Mouse (Mus musculus) liver, embryonic 14.5 days (tissue): Measurements from ENCODE around the gene Lrrc19. TPM values are rescaled to one million over a fixed set of nuclear protein-coding genes. Genes with fewer than 3 reads are reported as not detected.

Experiments used
- ATAC-seq: fragments of 200-750 bp; cut with Nextera tagmentation; 2 replicates; pipeline ENCODE4 v1.8.0; 2017; ENCODE audit warnings: moderate number of reproducible peaks, mild to moderate bottlenecking, moderate library complexity; ENCODE audit not compliant: insufficient read depth
- DNase-seq, 3 experiments: peaks; one replicate each; pipeline ENCODE4 v3.0.0-alpha.2; 2012 to 2013; ENCODE audit warnings: low read depth in 3 of 3, low spot score in 3 of 3
- H3K27ac ChIP-seq: fragments of 300-500 bp; sonication (generic); 2 replicates; pipeline ENCODE4 v1.5.1; 2014; ENCODE audit warnings: moderate library complexity, mild to moderate bottlenecking, control low read depth, inconsistent platforms
- H3K27me3 ChIP-seq: fragments of 300-500 bp; sonication (generic); 2 replicates; pipeline ENCODE4 v1.6.1; 2014; ENCODE audit warnings: mild to moderate bottlenecking, low read length, moderate library complexity; ENCODE audit not compliant: control insufficient read depth, insufficient read depth
- H3K36me3 ChIP-seq: fragments of 300-500 bp; sonication (generic); replicated peaks from 2 replicates; pipeline ENCODE4 v1.6.1; 2014; ENCODE audit warnings: low read depth; ENCODE audit not compliant: control insufficient read depth, insufficient read depth
- H3K4me1 ChIP-seq, 2 experiments: fragments of 200-500 bp in 1 of 2; fragments of 300-500 bp in 1 of 2; sonication (generic) in 1 of 2; replicated peaks; 2 replicates each; pipeline ENCODE4 v1.6.1; 2012 to 2014; ENCODE audit warnings: antibody characterized with exemption in 1 of 2, inconsistent platforms in 1 of 2, low read length in 1 of 2; ENCODE audit not compliant: control insufficient read depth in 2 of 2, insufficient read depth in 2 of 2
- H3K4me2 ChIP-seq: fragments of 300-500 bp; sonication (generic); 2 replicates; pipeline ENCODE4 v1.6.1; 2014; ENCODE audit warnings: low read depth, mild to moderate bottlenecking, control low read depth, moderate library complexity
- H3K4me3 ChIP-seq, 2 experiments: fragments of 200-500 bp in 1 of 2; fragments of 300-500 bp in 1 of 2; sonication (generic) in 1 of 2; 2 replicates each; pipeline ENCODE4 v1.5.1; 2012 to 2014; ENCODE audit warnings: low read depth in 2 of 2, low read length in 2 of 2, mild to moderate bottlenecking in 2 of 2, control low read depth in 1 of 2, inconsistent platforms in 1 of 2, moderate library complexity in 1 of 2; ENCODE audit not compliant: insufficient read depth in 1 of 2
- H3K9ac ChIP-seq: fragments of 300-500 bp; sonication (generic); replicated peaks from 2 replicates; pipeline ENCODE4 v1.6.1; 2014; ENCODE audit warnings: mild to moderate bottlenecking, control low read depth, moderate library complexity
- H3K9me3 ChIP-seq: fragments of 300-500 bp; sonication (generic); 2 replicates; pipeline ENCODE4 v1.6.1; 2016; ENCODE audit warnings: low read length, mixed read lengths; ENCODE audit not compliant: control insufficient read depth
- CTCF ChIP-seq: IDR thresholded peaks from 2 replicates; pipeline ENCODE4 v1.5.1; 2016; ENCODE audit warnings: antibody characterized with exemption, low read depth, control low read depth
- EP300 ChIP-seq: IDR thresholded peaks from 2 replicates; pipeline ENCODE4 v1.6.1; 2016; ENCODE audit warnings: antibody characterized with exemption, low read depth
- WGBS: fragments of 180-500 bp; shearing (Covaris S2); extraction: QIAGEN DNeasy Blood & Tissue Kit; methylation state at CpG from one replicate; pipeline ENCODE4 v1.1.7; 2014; ENCODE audit not compliant: insufficient replicate concordance; 5-methylcytosine and 5-hydroxymethylcytosine counted together
- microRNA counts: library from miRNA; unstranded; fragments of <30 nt; microRNA quantifications from one replicate; lab custom pipeline; 2016
- microRNA-seq: library from miRNA; unstranded; fragments of <30 nt; microRNA quantifications from one replicate; pipeline ENCODE4, GENCODE M21; 2016
- polyA plus RNA-seq, 2 experiments: library from polyadenylated mRNA; depleted of rRNA in 1 of 2; stranded (reverse) in 1 of 2; unstranded in 1 of 2; fragments of >200 nt; fragmentation: Nextera tagmentation in 1 of 2; extraction: Ambion mirVana in 1 of 2; gene quantifications; 2 replicates each; pipeline versions ENCODE4 v1.2.1 to v1.2.3; 2012 to 2014

Gene Lrrc19
- polyA plus RNA-seq, 2 experiments: 0.10 TPM; not detected in 1

DNA sequence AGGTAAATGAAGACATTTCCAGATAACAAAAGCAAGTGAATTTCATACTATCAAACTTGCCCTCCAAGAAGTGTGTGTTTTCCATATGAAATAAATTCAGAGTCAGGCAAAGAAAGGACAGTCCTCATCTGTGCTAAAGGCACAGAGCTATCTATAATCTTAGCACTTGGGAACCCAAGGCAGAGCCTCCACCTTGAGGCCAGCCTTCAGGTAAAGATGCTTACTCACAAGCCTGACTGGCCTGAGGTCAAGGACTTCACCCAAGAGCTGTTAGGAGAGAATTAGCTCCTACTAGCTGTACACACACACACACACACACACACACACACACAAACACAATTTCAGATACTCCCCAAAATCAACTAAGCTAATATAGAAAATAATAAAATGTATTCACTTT, 57.2 kb downstream of the Lrrc19 start:
- H3K4me3 ChIP-seq: no peak overlapping the region
- peaks cover 2 to 4% of the 10 kb centered on the region in 2 experiments; a peak in 2 of 4 replicates for H3K4me1 ChIP-seq
- H3K4me2 ChIP-seq: no peak overlapping the region
- DNase-seq (no peak), ATAC-seq (no peak)
- no peak overlapping the region for H3K9ac ChIP-seq
- no peaks in the 10 kb centered on the region for H3K27me3 ChIP-seq
- H3K9me3 ChIP-seq: no peaks in the 10 kb centered on the region
- H3K36me3 ChIP-seq: no peaks in the 10 kb centered on the region
- H3K27ac ChIP-seq: no peak overlapping the region
- no peak for TF ChIP-seq EP300
- TF ChIP-seq CTCF: no peak

DNA sequence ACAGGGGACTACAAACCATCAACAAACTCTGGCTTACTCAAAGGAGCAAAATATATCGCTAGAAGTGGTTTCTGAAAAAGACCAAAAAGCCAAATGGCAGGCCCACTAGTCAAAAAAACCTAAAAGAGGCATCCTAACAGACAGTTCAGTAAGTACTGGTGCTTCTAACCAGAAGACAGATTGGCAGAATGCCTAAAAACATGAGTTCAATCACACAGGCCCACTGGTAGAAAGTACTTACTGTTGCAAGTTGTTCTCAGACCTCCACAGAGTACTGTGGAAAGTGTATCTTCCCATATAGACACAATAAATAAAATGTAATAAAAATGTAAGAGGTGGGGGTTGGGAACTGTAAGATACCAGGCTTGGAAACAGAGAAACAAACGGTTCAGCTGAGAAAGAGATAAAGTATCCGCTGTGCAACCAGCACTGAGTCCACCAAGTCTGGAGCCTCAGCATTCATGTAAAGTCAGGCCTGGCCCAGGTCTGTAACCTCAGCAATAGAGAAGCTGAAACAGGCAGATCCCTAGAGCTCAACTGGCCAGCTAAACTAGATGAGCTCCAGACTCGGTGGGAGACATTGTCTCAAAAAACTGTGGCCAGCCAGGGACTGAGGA, 58.1 kb downstream of the Lrrc19 start:
- Histone ChIP-seq H3K4me1 (peaks cover 2 to 4% of the 10 kb centered on the region in 2 experiments; a peak in 2 of 4 replicates), H3K36me3 (no peaks in the 10 kb centered on the region), H3K9ac (no peak overlapping the region), H3K4me3 (no peak overlapping the region), H3K27me3 (no peaks in the 10 kb centered on the region), H3K4me2 (no peak overlapping the region), H3K27ac (no peak overlapping the region), H3K9me3 (no peaks in the 10 kb centered on the region)
- 29% methylated on average over 4 of the region's 4 CpGs for WGBS
- DNase-seq (no peak), ATAC-seq (0 out of 2 replicates have a peak, but pooled peaks have one; percentile 23)
- TF ChIP-seq CTCF (no peak), EP300 (no peak)

MicroRNA genes within 50 kb of the gene (microRNA counts, 519-probe panel; counts per million panel counts)
- 69.9 counts per million for microRNA mmu-miR-872 (lab: Ali Mortazavi, UCI)

Small RNA genes lying within 50 kb of the gene (microRNA-seq; reads per million reads assigned to microRNA genes)
- gene Mir872: 1,083 reads per million, percentile 73 among the genes with 10 or more reads in this experiment

Other genes starting within 250 kb of the Lrrc19 start
- gene Gm10306, start 93.6 kb downstream of the Lrrc19 start, polyA plus RNA-seq (2012; rRNA removed): not detected in 2 replicates
- gene Gm10306, start 93.6 kb downstream of the Lrrc19 start, polyA plus RNA-seq (2014; fragmentation: Nextera tagmentation; extraction: Ambion mirVana): 0.33 and 0.44 TPM in 2 replicates
- gene Caap1, start 93.3 kb downstream of the Lrrc19 start, polyA plus RNA-seq (2012; rRNA removed): 2.7 and 5.4 TPM in 2 replicates
- 9.7 and 10.3 TPM in 2 replicates for gene Caap1, start 93.3 kb downstream of the Lrrc19 start, polyA plus RNA-seq (2014; fragmentation: Nextera tagmentation; extraction: Ambion mirVana)
- gene Plaa, start 46.9 kb downstream of the Lrrc19 start, polyA plus RNA-seq (2012; rRNA removed): 12.0 and 17.0 TPM in 2 replicates
- gene Plaa, start 46.9 kb downstream of the Lrrc19 start, polyA plus RNA-seq (2014; fragmentation: Nextera tagmentation; extraction: Ambion mirVana): 26.3 and 30.8 TPM in 2 replicates
- gene Ift74, start 35.7 kb downstream of the Lrrc19 start, polyA plus RNA-seq (2012; rRNA removed): 1.0 and 2.0 TPM in 2 replicates
- 2.4 and 2.8 TPM in 2 replicates for gene Ift74, start 35.7 kb downstream of the Lrrc19 start, polyA plus RNA-seq (2014; fragmentation: Nextera tagmentation; extraction: Ambion mirVana)
- 1.4 and 2.2 TPM in 2 replicates for gene Tek, start 89.1 kb upstream of the Lrrc19 start, polyA plus RNA-seq (2012; rRNA removed)
- gene Tek, start 89.1 kb upstream of the Lrrc19 start, polyA plus RNA-seq (2014; fragmentation: Nextera tagmentation; extraction: Ambion mirVana): 3.6 and 4.2 TPM in 2 replicates